Mouse (Mus musculus): ENCODE data around the gene Senp8.

Gene Senp8

DNA sequence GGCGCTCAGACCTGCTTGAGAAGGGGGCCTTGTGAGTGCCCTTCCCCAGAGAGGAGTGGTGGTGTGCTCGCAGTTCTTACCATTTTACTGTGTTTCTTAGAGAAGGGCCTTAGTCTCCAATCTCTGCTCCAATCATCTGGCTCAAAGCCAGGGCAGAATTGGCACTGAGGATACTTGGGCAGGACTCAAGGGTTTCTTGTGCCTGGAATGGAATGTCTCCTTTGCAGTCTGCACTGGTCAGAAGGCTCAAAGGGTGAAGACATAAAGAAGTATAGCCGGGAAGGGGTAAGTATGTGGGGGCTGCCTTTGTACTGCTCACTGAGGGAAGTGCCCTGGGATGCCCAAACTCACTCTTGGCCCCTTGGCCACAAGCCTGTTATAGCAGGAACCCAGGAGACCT, 41.3 kb downstream of the Senp8 start:
- DNase-seq: no peak

DNA sequence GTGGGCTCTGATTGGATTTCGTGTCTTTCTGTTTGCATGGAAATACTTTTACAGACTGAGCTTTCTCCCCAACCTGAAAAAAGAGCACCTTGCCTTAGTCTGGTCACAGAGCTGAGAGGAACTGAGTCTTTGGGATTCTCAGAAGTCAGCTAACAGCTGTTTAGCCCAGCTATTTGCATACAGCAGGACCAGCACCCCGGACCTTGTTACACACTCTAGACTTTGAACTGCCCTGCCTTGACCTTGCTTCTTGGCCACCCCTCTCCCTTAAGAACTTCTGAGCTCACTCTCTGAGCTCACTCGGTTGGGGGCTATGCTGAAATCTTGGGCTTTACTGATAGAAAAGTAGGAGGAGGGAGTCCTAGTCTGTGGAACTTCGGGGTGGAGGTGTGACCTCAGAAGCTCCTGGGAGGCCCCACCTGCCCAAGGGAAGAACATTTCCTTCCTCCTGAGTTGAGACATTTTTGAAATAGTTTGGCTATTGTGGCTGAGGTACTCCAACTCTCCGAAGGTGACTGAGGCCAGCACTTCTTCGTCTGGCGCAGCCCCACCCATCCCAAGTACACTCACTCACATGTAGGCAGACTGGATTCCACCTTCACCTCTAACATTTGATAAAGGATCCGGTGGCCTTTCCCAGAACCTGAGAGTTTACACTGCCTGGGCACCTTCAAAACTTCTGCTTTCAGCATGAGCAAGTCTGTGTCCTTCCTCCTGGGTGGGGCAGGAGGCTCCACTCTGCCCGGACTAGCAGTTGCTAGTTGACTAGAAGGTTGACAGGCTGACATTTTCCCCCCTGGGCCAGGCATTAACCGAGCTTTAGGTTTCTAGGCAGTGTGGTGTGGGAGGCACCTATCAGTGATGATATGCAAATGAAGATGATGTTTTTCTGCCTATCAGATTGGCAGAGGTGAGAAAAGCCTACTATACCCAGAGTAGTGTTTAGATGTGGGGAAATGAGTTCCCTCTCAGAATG, 43.4 kb downstream of the Senp8 start:
- DNase-seq: no peak

DNA sequence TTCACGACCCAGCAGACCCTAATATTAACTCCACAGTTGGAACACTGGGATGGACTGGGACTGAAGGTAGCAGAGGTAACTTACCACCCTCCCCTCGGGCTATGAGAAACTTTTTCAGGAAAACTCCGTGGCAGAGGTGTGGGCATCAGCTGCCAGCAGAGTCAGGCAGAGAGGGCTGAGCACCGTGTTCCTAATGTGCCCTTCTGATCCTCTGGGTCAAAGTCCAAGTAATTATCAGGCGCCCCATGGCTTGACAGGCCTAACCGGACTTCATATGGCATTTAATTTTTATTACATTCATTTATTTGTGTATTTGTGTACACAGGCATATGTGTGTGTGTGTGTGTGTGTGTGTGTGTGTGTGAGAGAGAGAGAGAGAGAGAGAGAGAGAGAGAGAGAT, 47.4 kb downstream of the Senp8 start:
- no peak for DNase-seq

DNA sequence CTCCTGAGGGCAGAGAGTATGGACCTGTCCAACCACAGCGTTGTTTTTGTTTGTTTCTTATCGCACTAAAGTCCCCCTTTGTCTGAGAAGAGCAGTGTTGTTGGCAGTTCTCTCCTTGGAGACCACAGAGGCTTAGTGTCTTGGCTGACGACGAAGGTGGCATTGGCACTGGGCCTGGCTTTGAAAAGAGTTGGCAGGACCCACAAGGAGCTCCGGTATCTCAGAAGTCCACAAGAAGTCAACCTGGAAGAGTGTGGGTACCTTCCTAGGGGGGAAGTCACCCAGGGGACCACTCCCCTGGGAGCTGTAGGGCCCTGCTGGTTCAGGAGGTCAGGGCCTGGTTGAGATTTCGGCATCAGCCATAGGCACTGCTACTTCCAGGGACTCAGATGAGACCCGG, 49.4 kb downstream of the Senp8 start:
- no peak for DNase-seq

DNA sequence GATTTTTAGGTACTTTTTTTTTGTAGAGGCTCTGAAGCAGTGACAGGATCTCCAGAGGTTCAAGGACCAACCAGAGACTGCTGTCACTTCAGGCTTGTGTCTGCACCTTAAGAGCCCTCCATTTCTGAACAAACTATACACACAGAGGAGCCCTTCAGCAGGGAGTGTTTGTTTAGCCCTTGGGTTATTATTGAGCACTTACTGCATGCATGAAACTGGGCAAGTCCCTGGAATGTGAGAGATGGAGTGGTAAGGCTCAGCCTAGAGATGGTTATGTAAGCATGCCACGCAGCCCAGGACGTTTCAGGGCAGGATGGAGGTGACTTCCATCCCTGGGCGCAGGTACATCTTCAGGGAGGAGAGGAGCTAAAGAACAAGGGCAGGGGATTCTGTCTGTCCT, 54.1 kb downstream of the Senp8 start:
- DNase-seq: no peak

DNA sequence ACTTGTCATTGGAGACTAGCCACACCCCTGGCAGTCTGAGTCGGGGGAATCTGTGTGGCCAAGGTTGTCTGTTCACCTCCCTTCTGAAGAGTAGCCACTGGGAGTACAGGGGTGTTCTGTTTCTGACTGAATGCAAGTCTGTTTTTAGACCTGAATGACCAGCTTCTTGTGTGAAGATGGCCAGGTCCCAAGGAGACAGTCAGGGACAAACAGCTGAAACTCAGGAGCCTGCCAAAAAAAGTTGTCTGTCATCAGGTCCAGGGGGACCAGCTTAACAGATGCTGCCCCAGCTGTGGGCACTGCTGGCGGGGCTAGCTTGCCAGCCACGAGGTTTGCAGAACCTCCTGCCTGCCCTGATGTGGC, 55.1 kb downstream of the Senp8 start:
- DNase-seq: no peak

DNA sequence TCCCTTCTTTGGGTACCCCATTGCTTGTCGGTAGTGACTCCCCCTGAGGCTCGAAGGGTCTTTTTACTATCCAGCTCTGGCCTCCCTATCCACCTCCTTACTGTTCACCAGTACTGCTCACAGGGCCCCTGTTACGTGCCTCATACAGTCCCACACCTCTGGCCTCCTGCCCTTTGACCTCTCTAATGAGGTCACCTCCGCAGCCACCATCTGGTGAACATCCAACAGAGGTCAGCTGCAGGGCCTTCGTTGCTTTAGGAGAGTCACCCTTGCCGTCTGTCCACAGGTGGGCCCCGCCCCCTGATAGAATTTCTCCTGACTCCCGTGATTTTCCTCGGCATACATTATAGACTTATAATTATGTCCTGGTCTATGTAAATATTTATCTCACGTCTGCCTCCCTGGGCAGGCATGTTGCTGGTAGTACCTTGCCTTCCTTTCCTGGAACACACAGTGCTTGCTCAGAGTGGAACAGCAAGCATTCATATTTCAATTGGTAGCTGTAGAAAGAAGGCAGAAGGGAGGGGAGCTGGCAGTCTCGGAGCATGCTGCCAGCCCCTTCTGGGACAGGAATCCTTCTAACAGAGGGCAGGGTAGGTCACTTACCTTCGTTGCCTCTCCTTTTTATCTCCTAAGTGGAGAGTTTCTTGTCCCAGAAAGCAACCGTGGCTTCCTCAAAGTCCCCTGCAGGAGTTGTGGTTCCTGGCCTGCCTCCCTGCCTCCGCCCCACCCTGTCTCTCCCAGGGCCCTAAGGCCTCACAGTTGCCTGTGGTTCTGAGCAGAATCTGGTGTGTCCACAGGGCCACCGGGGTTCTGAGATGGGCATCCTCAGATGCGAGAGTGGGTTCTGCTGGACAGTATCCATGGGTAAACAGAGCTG, 55.7 kb downstream of the Senp8 start:
- DNase-seq: no peak

DNA sequence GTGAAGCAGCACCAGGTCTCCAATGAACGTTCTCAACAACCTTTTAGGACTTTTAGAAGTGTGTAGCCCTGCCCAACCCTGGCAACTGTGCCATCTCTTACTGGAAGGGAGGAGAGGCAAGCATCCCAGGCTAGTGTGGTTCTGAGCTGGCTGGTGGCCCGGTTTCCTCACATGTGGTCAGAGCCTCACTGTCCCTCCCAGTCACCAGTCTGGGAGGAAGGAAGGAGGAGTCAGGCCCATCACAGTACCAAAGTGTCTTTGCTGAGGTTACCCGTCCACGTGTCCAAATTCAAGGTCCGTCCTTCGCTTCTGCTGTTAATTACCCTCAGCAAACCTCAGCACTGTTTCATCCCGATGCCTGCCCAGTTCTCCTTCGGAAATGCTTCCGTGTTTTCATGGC, 58.4 kb downstream of the Senp8 start:
- DNase-seq: no peak

DNA sequence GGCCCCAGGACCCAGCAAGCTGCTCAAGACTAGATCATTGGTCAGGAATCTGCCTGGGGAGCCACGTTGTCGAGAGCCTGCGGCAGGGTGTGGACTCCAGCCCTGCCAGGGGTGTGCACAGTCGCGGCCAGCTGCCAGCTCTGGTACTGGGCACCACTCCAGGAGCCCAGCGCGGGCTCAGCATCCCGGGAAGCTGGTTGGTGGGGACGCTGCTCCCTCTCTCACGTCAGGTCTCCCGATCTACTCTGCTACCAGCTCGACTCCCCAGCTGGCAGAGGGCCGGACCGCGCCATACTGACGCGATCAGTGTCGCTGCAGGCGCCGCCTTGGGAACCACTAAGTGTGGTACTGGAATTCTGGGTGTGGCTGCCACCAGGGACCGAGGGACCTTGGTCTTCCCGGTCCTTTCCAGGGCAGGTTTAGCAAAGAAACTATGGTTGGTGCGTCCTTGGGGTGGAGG, 58.8 kb downstream of the Senp8 start:
- DNase-seq: no peak

DNA sequence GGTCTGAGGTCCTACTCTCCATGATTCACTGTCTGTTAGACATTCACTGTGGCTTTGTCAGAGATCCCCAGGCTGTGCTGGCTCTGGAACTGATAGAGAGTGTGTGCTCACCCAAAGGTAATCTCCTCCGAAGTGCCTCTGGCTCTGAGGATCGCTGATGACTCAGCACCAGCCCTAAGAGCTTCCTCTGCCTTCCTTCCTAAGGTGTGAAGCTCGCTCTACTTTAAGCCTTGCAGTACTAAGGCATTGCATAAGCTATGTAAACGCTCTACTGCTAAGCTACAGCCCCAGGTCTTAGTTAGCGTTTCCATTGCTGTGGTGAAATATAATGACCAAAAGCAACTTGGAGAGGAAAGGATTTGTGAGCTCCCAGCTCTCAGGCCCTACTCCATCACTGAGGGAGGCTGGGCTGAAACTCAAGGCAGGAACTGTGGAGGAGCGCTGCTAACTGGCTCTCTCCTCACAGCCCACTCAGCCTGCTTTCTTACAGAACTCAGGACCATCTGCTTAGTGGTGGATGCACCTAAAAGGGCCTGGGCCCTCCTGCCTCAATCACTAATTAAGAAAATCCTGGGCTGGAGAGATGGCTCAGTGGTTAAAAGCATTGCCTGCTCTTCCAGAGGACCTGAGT, 63.0 kb downstream of the Senp8 start:
- no peak for DNase-seq

Data from spleen, adult 18-20 months (tissue).